Mouse (Mus musculus) myocyte (in vitro differentiated cells): ENCODE measurements around the gene Peak1. TPM values are rescaled to one million over a fixed set of nuclear protein-coding genes. Genes with fewer than 3 reads are reported as not detected.

Experiments
- H3K27me3 ChIP-seq: one replicate; pipeline ENCODE4 v1.6.1; 2011; ENCODE audit not compliant: control insufficient read depth, insufficient read depth, insufficient read length
- H3K36me3 ChIP-seq: one replicate; pipeline ENCODE4 v1.6.1; 2011; ENCODE audit not compliant: control insufficient read depth, insufficient read depth
- H3K4me2 ChIP-seq: one replicate; pipeline ENCODE4 v1.6.1; 2011; ENCODE audit warnings: low read depth, control low read depth
- H3K4me3 ChIP-seq: one replicate; pipeline ENCODE4 v1.5.1; 2011; ENCODE audit warnings: mild to moderate bottlenecking, control low read depth, moderate library complexity
- H3K79me2 ChIP-seq: one replicate; pipeline ENCODE4 v1.6.1; 2011; ENCODE audit not compliant: control insufficient read depth, insufficient read depth
- H3ac ChIP-seq: one replicate; pipeline ENCODE4 v1.6.1; 2011; ENCODE audit not compliant: control insufficient read depth, insufficient read length
- CEBPB ChIP-seq: IDR thresholded peaks from 2 replicates; pipeline ENCODE4 v1.6.1; 2011; ENCODE audit warnings: mild to moderate bottlenecking, moderate library complexity; ENCODE audit not compliant: poor library complexity, insufficient read depth, severe bottlenecking
- E2F4 ChIP-seq: IDR thresholded peaks from one replicate; pipeline ENCODE4 v1.6.1; 2011; ENCODE audit warnings: mild to moderate bottlenecking, control low read depth, moderate library complexity; ENCODE audit not compliant: insufficient read depth
- MAX ChIP-seq: IDR thresholded peaks from one replicate; pipeline ENCODE4 v1.6.1; 2011; ENCODE audit warnings: low read depth, mild to moderate bottlenecking, control low read depth
- MYOD1 ChIP-seq, 3 experiments: IDR thresholded peaks; one replicate each; pipeline ENCODE4 v1.6.1; 2011; ENCODE audit warnings: control low read depth in 2 of 3, low read depth in 2 of 3, mild to moderate bottlenecking in 2 of 3, moderate library complexity in 1 of 3; ENCODE audit not compliant: insufficient read length in 2 of 3, control insufficient read depth in 1 of 3
- MYOG ChIP-seq, 3 experiments: IDR thresholded peaks; one replicate each; pipeline ENCODE4 v1.6.1; 2011; ENCODE audit warnings: control low read depth in 2 of 3, low read depth in 2 of 3, mild to moderate bottlenecking in 2 of 3; ENCODE audit not compliant: insufficient read length in 2 of 3, control insufficient read depth in 1 of 3, insufficient read depth in 1 of 3
- POLR2A ChIP-seq: IDR thresholded peaks from one replicate; pipeline ENCODE4 v1.6.1; 2011; ENCODE audit warnings: low read depth, mild to moderate bottlenecking, control low read depth, moderate library complexity; ENCODE audit not compliant: insufficient read length
- POLR2AphosphoS2 ChIP-seq: IDR thresholded peaks from one replicate; pipeline ENCODE4 v1.6.1; 2011; ENCODE audit warnings: low read depth, control low read depth; ENCODE audit not compliant: insufficient read length
- REST ChIP-seq: IDR thresholded peaks from one replicate; pipeline ENCODE4 v1.6.1; 2011; ENCODE audit warnings: mild to moderate bottlenecking, control low read depth, moderate library complexity; ENCODE audit not compliant: insufficient read depth, insufficient read length
- SRF ChIP-seq: IDR thresholded peaks from one replicate; pipeline ENCODE4 v1.6.1; 2011; ENCODE audit warnings: low read depth; ENCODE audit not compliant: control insufficient read depth, insufficient read length
- TCF12 ChIP-seq: IDR thresholded peaks from one replicate; pipeline ENCODE4 v1.6.1; 2011; ENCODE audit warnings: mild to moderate bottlenecking, control low read depth; ENCODE audit not compliant: poor library complexity, insufficient read depth, severe bottlenecking
- TCF3 ChIP-seq: IDR thresholded peaks from one replicate; pipeline ENCODE4 v1.6.1; 2011; ENCODE audit warnings: low read depth, control low read depth; ENCODE audit not compliant: insufficient read length
- USF1 ChIP-seq: IDR thresholded peaks from one replicate; pipeline ENCODE4 v1.6.1; 2011; ENCODE audit warnings: low read depth, mild to moderate bottlenecking, control low read depth, moderate library complexity
- polyA plus RNA-seq: library from polyadenylated mRNA; unstranded; fragments of >200 nt; fragmentation: generic; extraction: Trizol; gene quantifications from one replicate; pipeline ENCODE4 v1.2.1, GENCODE M21; 2012; ENCODE audit warnings: missing spikeins

Peak1 gene
- polyA plus RNA-seq, 1 experiment = 13.3 TPM

GRCm38 (mm10) chr9:56255676-56256432 lies 162.0 kb downstream of the Peak1 start:
- Histone ChIP-seq H3K27me3 (no peaks in the 10 kb centered on the region), H3K36me3 (peaks cover 5% of the 10 kb centered on the region), H3K4me3 (no peak overlapping the region), H3K4me2 (no peak overlapping the region), H3ac (no peak overlapping the region), H3K79me2 (peaks cover 6% of the 10 kb centered on the region)
- TF ChIP-seq SRF = no peak
- TF ChIP-seq POLR2A = no peak
- TF ChIP-seq MYOD1 (IDR thresholded peaks at IDR 0.05; ENCODE audit: control insufficient read depth in 1 of 3, insufficient read length in 2 of 3, low read depth in 2 of 3) = no peak
- no peak for TF ChIP-seq TCF12
- no peak for TF ChIP-seq MAX
- no peak for TF ChIP-seq TCF3

- no peak overlapping the region for H3ac ChIP-seq
- H3K79me2 ChIP-seq = no peaks in the 10 kb centered on the region
- H3K4me3 ChIP-seq = no peak overlapping the region
- no peak for TF ChIP-seq POLR2A
- no peak for TF ChIP-seq TCF3
- TF ChIP-seq E2F4 = no peak
- no peak for TF ChIP-seq MYOG (IDR thresholded peaks at IDR 0.05; ENCODE audit: control insufficient read depth in 1 of 3, insufficient read depth in 1 of 3, insufficient read length in 2 of 3, low read depth in 2 of 3)
- H3K27me3 ChIP-seq = no peaks in the 10 kb centered on the region
- H3K4me2 ChIP-seq = peak overlapping the region; percentile 16
- peaks cover 18% of the 10 kb centered on the region for H3K36me3 ChIP-seq
Measured at GRCm38 (mm10) chr9:56244336-56244735, 173.5 kb downstream of the Peak1 start.

- Histone ChIP-seq H3K4me2 (no peak overlapping the region), H3K36me3 (peaks cover 18% of the 10 kb centered on the region), H3K79me2 (no peaks in the 10 kb centered on the region), H3K4me3 (no peak overlapping the region), H3ac (no peak overlapping the region), H3K27me3 (no peaks in the 10 kb centered on the region)
- no peak for TF ChIP-seq MAX
- no peak for TF ChIP-seq POLR2A
- no peak for TF ChIP-seq TCF3
- TF ChIP-seq USF1 = no peak
- TF ChIP-seq CEBPB = no peak
- TF ChIP-seq TCF12 = no peak
- TF ChIP-seq E2F4 = no peak
- no peak for TF ChIP-seq POLR2AphosphoS2
- no peak for TF ChIP-seq REST
- TF ChIP-seq MYOD1 (IDR thresholded peaks at IDR 0.05; ENCODE audit: control insufficient read depth in 1 of 3, insufficient read length in 2 of 3, low read depth in 2 of 3) = no peak
- TF ChIP-seq MYOG (IDR thresholded peaks at IDR 0.05; ENCODE audit: control insufficient read depth in 1 of 3, insufficient read depth in 1 of 3, insufficient read length in 2 of 3, low read depth in 2 of 3) = no peak
- TF ChIP-seq SRF = no peak
Measured at GRCm38 (mm10) chr9:56243885-56244284, 174.0 kb downstream of the Peak1 start.

GRCm38 (mm10) chr9:56242686-56243085 lies 175.2 kb downstream of the Peak1 start:
- Histone ChIP-seq H3K79me2 (no peaks in the 10 kb centered on the region), H3K4me2 (no peak overlapping the region), H3ac (no peak overlapping the region), H3K4me3 (no peak overlapping the region), H3K27me3 (no peaks in the 10 kb centered on the region), H3K36me3 (peaks cover 15% of the 10 kb centered on the region)
- TF ChIP-seq USF1 = no peak
- TF ChIP-seq POLR2A = no peak
- TF ChIP-seq TCF12 = no peak
- TF ChIP-seq TCF3 = no peak
- no peak for TF ChIP-seq E2F4
- TF ChIP-seq MAX = no peak
- no peak for TF ChIP-seq CEBPB
- TF ChIP-seq MYOG (IDR thresholded peaks at IDR 0.05; ENCODE audit: control insufficient read depth in 1 of 3, insufficient read depth in 1 of 3, insufficient read length in 2 of 3, low read depth in 2 of 3) = no peak
- no peak for TF ChIP-seq MYOD1 (IDR thresholded peaks at IDR 0.05; ENCODE audit: control insufficient read depth in 1 of 3, insufficient read length in 2 of 3, low read depth in 2 of 3)
- TF ChIP-seq REST = no peak
- no peak for TF ChIP-seq POLR2AphosphoS2
- no peak for TF ChIP-seq SRF

GRCm38 (mm10) chr9:56241076-56241475 lies 176.8 kb downstream of the Peak1 start:
- peaks cover 20% of the 10 kb centered on the region for H3K36me3 ChIP-seq
- no peaks in the 10 kb centered on the region for H3K27me3 ChIP-seq
- H3K4me3 ChIP-seq = no peak overlapping the region
- H3K79me2 ChIP-seq = no peaks in the 10 kb centered on the region
- no peak overlapping the region for H3ac ChIP-seq
- no peak overlapping the region for H3K4me2 ChIP-seq
- no peak for TF ChIP-seq MAX
- TF ChIP-seq USF1 = no peak
- TF ChIP-seq MYOD1 (IDR thresholded peaks at IDR 0.05; ENCODE audit: control insufficient read depth in 1 of 3, insufficient read length in 2 of 3, low read depth in 2 of 3) = no peak
- TF ChIP-seq MYOG (IDR thresholded peaks at IDR 0.05; ENCODE audit: control insufficient read depth in 1 of 3, insufficient read depth in 1 of 3, insufficient read length in 2 of 3, low read depth in 2 of 3) = no peak
- no peak for TF ChIP-seq POLR2AphosphoS2
- no peak for TF ChIP-seq SRF
- TF ChIP-seq REST = no peak
- no peak for TF ChIP-seq E2F4
- TF ChIP-seq CEBPB = no peak
- no peak for TF ChIP-seq TCF12
- no peak for TF ChIP-seq TCF3
- no peak for TF ChIP-seq POLR2A
